Mouse (Mus musculus) erythroblast, embryonic 14.5 days (primary cell): ENCODE measurements around the gene Ryr1. TPM values are rescaled to one million over a fixed set of nuclear protein-coding genes. Genes with fewer than 3 reads are reported as not detected.

ENCODE experiments used
- H3K27me3 ChIP-seq: 2 replicates; pipeline ENCODE4 v1.6.1; 2012; ENCODE audit warnings: inconsistent platforms; ENCODE audit not compliant: control insufficient read depth
- H3K36me3 ChIP-seq: 2 replicates; pipeline ENCODE4 v1.6.1; 2012; ENCODE audit warnings: mild to moderate bottlenecking, inconsistent platforms; ENCODE audit not compliant: control insufficient read depth
- H3K4me1 ChIP-seq: 2 replicates; pipeline ENCODE4 v1.6.1; 2012; ENCODE audit warnings: inconsistent platforms; ENCODE audit not compliant: control insufficient read depth
- H3K4me3 ChIP-seq: replicated peaks from 2 replicates; pipeline ENCODE3; 2012; ENCODE audit warnings: moderate library complexity, mild to moderate bottlenecking, inconsistent platforms
- H3K9me3 ChIP-seq: 2 replicates; pipeline ENCODE4 v1.6.1; 2012; ENCODE audit warnings: low read length, inconsistent platforms, mixed read lengths; ENCODE audit not compliant: control insufficient read depth
- GATA1 ChIP-seq: IDR thresholded peaks from 2 replicates; pipeline ENCODE4 v1.6.1; 2012; ENCODE audit warnings: low read length, inconsistent platforms, mixed read lengths
- TAL1 ChIP-seq: IDR thresholded peaks from 3 replicates; pipeline ENCODE4 v1.6.1; 2012; ENCODE audit warnings: low read length, inconsistent platforms, mixed read lengths
- polyA plus RNA-seq: library from polyadenylated mRNA; stranded (reverse); fragments of >175 nt; gene quantifications from 2 replicates; pipeline ENCODE4 v1.2.3, GENCODE M21; 2012

The Ryr1 gene
- polyA plus RNA-seq, 1 experiment: under 0.01 TPM

DNA sequence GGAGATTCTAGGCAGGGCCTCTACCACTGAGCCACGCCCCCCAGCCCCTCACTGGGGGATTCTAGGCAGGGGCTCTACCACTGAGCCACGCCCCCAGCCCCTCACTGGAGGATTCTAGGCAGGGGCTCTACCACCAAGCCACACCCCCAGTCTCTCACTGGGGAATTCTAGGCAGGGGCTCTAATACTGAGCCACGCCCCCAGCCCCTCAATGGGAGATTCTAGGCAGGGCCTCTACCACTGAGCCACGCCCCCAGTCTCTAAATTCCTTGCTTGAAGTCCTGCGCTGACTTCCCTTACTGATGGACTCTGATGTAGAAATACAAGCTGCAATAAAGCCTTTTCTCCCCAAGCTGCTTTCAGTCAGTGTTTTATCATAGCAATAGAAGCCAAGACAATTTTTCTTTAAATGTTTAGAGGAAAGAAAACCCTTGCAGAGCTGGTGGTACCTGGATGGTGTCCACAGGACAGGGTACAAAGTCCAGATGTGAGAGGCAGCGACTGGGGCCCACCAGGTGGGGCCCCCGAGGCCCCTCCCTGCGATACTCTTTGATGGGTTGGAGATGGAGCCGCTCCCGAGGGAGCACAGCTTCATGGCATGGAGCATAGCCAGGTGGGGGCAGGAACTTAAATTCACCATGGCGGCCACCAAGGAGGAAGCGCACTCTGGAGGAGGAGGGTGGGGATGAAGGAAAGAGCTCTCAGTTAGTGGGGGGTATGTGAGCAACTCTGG lies 23.5 kb downstream of the Ryr1 start:
- H3K4me3 ChIP-seq: no peak overlapping the region
- H3K36me3 ChIP-seq: no peaks in the 10 kb centered on the region
- no peaks in the 10 kb centered on the region for H3K9me3 ChIP-seq
- no peaks in the 10 kb centered on the region for H3K27me3 ChIP-seq
- TF ChIP-seq TAL1: no peak
- no peak for TF ChIP-seq GATA1
- no peaks in the 10 kb centered on the region; the same call in 1 of the 2 replicates for H3K4me1 ChIP-seq

DNA sequence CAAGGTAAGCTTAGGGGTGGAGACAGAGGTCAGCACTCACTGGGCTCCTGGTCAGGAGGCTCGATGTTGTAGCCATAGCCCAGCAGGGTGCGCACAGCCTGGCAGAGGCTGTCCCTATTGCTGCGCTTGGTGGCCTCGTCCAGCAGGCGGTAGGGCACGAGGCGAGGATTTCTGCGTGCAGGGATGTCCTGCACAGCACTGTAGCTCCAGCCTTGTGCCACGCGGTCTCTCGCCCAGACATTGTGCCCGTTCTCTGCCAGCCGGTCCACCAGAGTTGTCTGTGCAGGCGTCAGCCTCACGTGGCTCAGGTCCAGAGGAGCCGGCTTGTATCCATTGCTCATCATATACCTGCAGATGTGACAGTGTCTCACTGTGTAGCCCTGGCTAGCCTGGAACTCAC lies 27.8 kb downstream of the Ryr1 start:
- H3K4me3 ChIP-seq: no peak overlapping the region
- TF ChIP-seq GATA1 (no peak), TAL1 (no peak)
- no peaks in the 10 kb centered on the region for H3K9me3 ChIP-seq
- no peaks in the 10 kb centered on the region for H3K36me3 ChIP-seq
- H3K27me3 ChIP-seq: no peaks in the 10 kb centered on the region
- H3K4me1 ChIP-seq: no peaks in the 10 kb centered on the region; the same call in 1 of the 2 replicates

DNA sequence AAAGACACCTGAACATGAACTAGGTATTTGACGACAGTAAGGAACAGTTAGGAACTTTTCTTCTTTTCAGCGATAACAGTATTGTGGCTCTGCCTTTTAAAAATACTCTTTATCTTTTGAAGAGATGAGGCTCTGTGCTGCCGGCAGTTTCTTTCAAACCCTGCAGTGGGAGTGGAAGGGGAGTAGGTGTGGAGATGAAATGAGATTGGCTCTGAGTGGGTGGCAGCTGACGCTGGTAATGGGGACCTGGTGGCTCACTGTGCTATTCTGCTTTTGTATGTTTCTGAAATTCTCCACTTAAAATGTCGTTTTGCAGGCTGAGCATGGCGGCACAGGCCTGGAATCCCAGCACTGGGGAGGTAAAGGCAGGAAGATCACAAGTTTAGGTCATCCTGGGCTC lies 36.2 kb downstream of the Ryr1 start:
- TF ChIP-seq TAL1 (no peak), GATA1 (no peak)
- peaks cover 3% of the 10 kb centered on the region for H3K9me3 ChIP-seq
- no peaks in the 10 kb centered on the region for H3K36me3 ChIP-seq
- no peaks in the 10 kb centered on the region for H3K4me1 ChIP-seq
- H3K27me3 ChIP-seq: no peaks in the 10 kb centered on the region; the same call in 1 of the 2 replicates
- H3K4me3 ChIP-seq: no peak overlapping the region

DNA sequence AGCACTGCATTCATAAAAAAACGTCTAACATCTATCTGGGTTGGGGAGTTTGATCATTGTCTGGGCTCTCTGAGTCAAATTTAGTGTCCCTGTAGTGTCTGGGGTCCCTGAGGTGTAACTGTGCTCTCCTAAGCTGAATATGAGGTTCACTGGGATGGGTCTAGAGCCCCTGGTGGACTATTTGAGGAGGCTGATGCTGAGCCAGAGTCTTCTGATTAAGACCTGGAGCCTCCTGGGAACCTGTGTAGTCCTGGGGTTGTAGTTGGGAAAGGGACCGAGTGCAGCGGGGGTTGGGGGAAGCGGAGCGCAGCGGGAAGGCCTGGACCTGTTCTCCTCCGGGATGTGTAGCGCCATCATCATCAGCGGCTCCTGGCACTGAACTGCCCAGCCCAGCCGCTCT lies 38.1 kb downstream of the Ryr1 start:
- peaks cover 3% of the 10 kb centered on the region for H3K9me3 ChIP-seq
- no peak for TF ChIP-seq TAL1
- TF ChIP-seq GATA1: no peak
- H3K4me3 ChIP-seq: no peak overlapping the region
- no peaks in the 10 kb centered on the region for H3K36me3 ChIP-seq
- H3K27me3 ChIP-seq: no peaks in the 10 kb centered on the region; the same call in 1 of the 2 replicates
- no peaks in the 10 kb centered on the region for H3K4me1 ChIP-seq

DNA sequence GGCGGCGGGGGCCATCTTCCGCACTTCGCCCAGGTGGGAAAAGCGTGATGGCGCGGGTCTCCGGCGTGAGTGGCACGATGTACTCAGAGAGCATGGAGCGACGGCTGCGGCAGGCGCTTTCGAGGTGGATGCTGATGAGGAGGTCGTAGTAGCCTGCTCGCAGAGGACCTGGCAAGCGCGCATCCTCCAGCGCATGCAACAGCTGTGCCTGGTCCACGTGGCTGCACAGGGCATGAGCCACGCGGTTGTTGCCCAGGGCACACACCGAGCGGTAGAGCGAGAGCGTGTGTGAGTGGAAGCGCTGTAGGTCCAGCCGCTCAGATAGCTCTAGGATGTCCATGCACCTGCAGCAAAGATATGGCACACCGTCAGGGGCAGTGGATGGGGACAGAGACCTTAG lies 39.0 kb downstream of the Ryr1 start:
- Histone ChIP-seq H3K9me3 (peaks cover 3% of the 10 kb centered on the region), H3K27me3 (no peaks in the 10 kb centered on the region; the same call in 1 of the 2 replicates), H3K36me3 (no peaks in the 10 kb centered on the region)

DNA sequence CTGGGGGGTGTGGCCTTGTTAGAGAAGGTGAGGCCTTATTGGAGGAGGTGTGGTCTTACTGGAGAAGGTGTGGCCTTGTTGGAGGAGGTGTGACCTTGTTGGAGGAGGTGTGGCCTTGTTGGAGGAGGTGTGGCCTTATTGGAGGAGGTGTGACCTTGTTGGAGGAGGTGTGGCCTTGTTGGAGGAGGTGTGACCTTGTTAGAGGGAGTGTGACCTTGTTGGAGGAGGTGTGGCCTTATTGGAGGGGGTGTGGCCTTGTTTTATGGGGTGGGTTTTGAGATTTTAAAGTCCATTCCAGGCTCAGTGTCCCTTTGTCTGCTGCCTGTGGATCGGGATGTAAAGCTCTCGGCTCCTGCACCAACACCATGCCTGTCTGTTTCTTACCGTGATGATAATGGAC lies 40.6 kb downstream of the Ryr1 start:
- TF ChIP-seq TAL1: no peak
- TF ChIP-seq GATA1: no peak
- Histone ChIP-seq H3K36me3 (no peaks in the 10 kb centered on the region), H3K4me3 (no peak overlapping the region), H3K4me1 (no peaks in the 10 kb centered on the region), H3K9me3 (peaks cover 3% of the 10 kb centered on the region), H3K27me3 (no peaks in the 10 kb centered on the region; the same call in 1 of the 2 replicates)

More for the DNA sequence above, 39.0 kb downstream of the Ryr1 start:
- Histone ChIP-seq H3K4me3 (no peak overlapping the region), H3K4me1 (no peaks in the 10 kb centered on the region)
- TF ChIP-seq TAL1 (no peak), GATA1 (no peak)

DNA sequence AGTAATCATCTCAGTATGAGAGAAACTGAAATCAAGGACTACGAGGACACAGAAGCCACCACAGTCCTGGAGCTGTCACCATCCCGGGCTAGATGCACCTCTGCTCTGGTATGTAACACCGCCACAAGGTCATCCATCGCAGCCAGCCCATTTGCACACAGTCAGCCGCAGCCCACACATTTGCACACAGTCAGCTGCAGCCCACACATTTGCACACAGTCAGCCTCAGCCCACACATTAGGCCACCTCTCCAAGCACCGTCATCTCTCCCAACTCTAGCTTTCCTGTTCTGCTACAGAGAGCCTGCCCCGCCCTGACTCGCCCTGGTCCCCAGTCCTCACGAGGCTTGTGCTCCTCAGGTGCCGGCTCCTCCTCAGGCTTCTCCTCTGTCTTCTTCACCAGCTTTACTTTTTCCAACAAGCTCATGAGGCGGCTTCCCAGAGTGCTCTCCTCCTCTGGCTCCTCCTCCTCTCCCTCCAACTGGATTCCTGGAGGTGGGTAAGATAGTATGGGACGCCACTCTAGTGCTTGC lies 45.5 kb downstream of the Ryr1 start:
- H3K27me3 ChIP-seq: no peaks in the 10 kb centered on the region
- peaks cover 3% of the 10 kb centered on the region for H3K9me3 ChIP-seq
- H3K4me3 ChIP-seq: no peak overlapping the region
- H3K36me3 ChIP-seq: no peaks in the 10 kb centered on the region
- peaks cover 3% of the 10 kb centered on the region for H3K4me1 ChIP-seq
- no peak for TF ChIP-seq GATA1

DNA sequence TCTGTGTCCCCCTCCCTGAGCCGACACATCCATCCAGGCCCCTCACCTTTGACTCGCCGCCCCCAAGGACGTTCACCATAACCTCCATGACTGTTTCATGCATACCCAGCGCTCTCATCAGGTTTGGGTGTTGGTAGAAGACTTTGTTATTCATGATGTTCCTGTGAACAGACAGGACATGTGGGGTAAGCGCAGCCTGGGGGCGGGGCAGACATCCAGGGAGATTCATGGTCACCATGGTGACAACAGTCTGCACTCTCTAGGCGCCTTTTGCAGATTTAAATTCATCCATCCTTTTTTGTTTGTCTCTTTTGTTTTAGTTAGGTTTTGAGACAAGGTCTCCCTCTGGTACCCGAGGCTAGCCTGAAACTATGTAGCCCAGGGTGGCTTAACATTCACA lies 48.0 kb downstream of the Ryr1 start:
- H3K36me3 ChIP-seq: no peaks in the 10 kb centered on the region
- H3K27me3 ChIP-seq: peaks cover 8% of the 10 kb centered on the region
- H3K4me3 ChIP-seq: no peak overlapping the region
- peaks cover 3% of the 10 kb centered on the region for H3K4me1 ChIP-seq
- no peak for TF ChIP-seq GATA1
- no peak for TF ChIP-seq TAL1
- no peaks in the 10 kb centered on the region for H3K9me3 ChIP-seq

DNA sequence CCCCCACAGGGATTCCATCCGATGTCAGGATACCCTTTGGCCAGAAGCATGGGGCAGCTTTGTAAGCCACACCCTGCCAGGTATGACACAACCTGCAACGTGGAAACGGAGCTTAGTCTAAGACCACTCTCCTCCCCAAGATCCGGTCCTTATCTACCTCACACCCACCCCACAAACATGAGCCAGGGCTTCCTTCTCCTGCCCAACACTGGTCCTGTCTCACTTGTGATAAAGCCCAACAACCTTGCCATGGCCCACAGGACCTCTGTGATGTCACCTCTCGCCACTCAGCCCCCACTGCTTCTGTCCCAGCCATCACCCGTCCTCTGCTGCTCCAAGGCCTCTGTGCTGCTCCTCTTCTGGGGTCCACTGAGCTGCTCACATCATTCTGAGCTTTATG lies 49.8 kb downstream of the Ryr1 start:
- Histone ChIP-seq H3K4me1 (peaks cover 8% of the 10 kb centered on the region), H3K27me3 (peaks cover 25% of the 10 kb centered on the region), H3K36me3 (no peaks in the 10 kb centered on the region), H3K9me3 (peaks cover 2% of the 10 kb centered on the region; the same call in 1 of the 2 replicates), H3K4me3 (no peak overlapping the region)
- TF ChIP-seq GATA1: no peak

DNA sequence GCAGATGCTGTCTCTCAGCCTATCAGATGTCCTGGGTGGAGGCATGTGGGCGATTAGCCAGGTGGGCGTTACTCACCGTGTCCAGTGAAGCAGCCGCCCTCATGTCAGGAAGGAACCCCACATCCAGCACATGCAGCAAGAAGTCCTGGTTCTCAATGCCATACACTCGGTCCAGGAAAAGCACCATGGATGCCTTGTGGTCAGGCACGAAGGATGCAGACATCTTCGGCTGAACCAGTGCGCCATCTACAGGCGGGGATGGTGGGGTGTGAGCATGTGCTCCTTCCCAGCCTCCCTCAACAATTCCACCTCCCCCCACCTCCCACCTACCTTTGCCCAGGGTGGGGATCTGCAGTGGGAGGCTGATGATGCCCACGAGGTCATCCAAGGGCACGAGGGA lies 52.3 kb downstream of the Ryr1 start:
- Histone ChIP-seq H3K27me3 (peaks cover 34% of the 10 kb centered on the region), H3K36me3 (no peaks in the 10 kb centered on the region), H3K4me3 (no peak overlapping the region), H3K4me1 (peaks cover 11% of the 10 kb centered on the region), H3K9me3 (peaks cover 2% of the 10 kb centered on the region; the same call in 1 of the 2 replicates)
- TF ChIP-seq GATA1 (no peak), TAL1 (no peak)
